Mouse (Mus musculus): ENCODE results near the gene Adsl.

Adsl gene

GRCm38 (mm10) chr15:80941468-80942040 is 6.7 kb upstream of the Adsl start:
- DNase-seq, result no peak

GRCm38 (mm10) chr15:80945851-80946250 is 2.4 kb upstream of the Adsl start:
- DNase-seq, result no peak

DNA sequence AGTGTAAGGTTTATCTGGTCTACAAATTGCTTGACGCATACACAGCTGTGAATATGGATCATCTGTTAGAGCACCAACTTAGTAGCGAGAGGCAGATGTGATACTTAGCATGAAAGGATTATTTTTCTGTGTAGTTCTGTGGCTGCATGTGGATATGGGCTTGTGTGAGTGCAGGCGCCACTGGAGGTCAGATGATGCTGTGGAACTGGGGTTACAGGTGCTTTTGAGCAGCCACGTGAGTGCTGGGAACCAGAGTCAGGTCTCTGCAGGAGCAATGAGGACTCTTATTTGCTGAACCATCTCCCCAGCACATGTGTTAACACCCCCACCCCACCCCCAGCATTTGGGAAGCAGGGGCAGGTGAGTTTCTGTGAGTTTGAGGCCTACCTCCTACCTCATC is 1.1 kb downstream of the Adsl start:
- DNase-seq, result no peak

DNA sequence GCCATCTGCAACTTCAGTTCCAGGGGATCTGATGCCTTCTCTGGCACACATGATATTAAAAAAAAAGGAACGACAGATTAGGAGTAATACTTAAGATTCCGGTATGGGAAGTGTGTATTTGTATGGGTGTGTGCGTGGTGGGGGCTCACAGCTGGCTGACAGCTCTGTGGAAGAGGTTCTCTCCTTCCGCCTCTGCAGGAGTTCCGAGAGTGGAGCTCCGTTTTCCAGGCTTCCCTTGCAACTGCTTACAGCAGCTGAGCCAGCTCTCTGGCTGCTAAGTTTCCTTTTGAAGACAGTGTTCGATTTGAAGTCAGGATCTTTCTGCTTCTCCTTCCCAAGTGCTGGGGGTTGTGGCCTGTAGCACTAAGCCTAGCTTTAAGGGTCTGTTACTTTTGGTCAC is 1.8 kb downstream of the Adsl start:
- DNase-seq, result no peak

- no peak for DNase-seq
These were observed 5.7 kb downstream of the Adsl start for GRCm38 (mm10) chr15:80953971-80954370.

DNA sequence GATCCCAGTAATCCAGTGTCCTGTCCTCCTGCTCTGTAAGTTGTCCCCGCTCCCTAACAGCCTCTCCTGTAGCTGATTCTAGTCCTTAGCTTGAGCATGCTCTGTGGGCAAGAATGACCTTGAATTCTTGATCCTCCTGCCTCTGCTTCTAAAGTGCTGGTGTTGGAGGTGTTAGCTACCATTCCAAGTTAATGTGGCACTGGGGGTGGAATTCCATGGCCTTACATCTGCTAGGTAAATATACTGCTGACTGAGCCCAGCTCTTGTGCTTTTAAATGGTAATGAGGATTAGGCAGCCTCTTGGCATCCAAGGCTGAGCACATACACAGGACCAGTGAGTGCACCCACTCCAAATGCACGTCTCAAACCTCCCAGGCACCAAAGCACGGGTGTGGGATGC is 6.6 kb downstream of the Adsl start:
- no peak for DNase-seq

DNA sequence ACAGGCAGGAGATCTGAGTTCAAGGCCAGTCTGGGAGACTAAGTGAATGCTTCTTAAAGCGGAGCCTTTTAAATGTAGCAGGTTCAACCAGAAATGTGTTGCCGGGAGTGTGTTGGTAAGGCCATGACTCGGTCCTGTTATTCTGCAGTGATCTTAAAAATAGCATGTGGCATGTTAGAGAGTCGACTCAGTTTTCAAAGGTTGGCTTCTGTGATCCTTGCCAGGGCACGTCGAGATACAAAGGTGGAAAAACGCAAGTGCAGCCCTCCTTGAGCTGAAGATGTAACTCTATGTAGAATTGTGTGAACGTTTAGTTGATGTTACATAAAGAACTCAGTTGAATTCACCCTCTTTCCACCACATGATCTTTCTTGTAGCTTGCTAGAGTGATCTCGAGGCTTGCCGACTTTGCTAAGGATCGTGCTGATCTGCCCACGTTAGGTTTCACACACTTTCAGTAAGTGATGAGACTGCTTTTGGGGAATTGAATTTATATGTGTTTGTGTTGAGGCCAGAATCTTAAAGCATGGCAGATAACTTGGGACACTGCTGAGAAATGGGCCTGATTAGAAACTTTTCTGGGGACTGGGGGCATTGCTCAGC is 7.6 kb downstream of the Adsl start:
- no peak for DNase-seq

- DNase-seq, result no peak
These were observed 21.1 kb downstream of the Adsl start for GRCm38 (mm10) chr15:80969371-80969770.

GRCm38 (mm10) chr15:80974311-80974710 is 26.0 kb downstream of the Adsl start:
- DNase-seq, result no peak

- DNase-seq, result no peak
These were observed 27.4 kb downstream of the Adsl start for GRCm38 (mm10) chr15:80975666-80976065.

DNA sequence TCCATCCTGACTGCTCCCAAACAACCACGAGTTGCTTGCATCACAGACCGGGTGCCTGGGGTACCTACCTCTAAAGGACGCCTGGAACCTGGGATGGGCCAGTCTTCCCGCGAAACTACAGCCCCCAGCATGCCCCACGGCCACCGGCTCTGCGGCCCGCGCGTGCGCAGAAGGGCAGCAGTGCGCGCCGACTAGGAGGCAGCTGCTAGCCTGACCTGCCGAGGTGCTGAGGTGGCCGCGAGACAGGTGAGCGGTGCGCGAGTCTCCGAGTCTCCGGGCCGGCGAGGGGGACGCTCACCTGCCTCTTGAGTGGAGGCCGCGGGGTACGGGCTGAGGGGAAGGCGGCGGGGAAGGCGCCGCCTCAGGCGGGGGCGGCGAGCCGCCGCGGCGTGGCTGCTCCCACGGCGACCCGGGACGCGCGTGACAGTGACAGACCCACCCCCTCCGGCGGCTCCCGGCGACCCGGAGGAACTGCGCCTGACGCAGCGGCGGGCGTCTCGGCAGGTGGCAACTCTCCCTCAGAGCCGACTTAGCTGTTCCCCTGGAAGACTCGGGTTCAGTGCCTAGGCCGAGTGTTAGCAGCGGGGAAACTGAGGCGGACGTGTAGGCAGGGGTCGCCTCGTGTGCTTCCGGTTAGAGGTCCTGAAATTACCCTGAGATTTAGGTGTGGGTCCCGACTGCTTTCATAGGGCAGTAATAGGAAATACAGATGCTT is 29.5 kb downstream of the Adsl start, which contains the start of gene Sgsm3:
Gene Sgsm3, plus strand, starts transcription at position 146 of the 715 bp plus-strand sequence.
- peak; percentile 88 for DNase-seq

GRCm38 (mm10) chr15:80979611-80980010 is 31.3 kb downstream of the Adsl start:
- no peak for DNase-seq

DNA sequence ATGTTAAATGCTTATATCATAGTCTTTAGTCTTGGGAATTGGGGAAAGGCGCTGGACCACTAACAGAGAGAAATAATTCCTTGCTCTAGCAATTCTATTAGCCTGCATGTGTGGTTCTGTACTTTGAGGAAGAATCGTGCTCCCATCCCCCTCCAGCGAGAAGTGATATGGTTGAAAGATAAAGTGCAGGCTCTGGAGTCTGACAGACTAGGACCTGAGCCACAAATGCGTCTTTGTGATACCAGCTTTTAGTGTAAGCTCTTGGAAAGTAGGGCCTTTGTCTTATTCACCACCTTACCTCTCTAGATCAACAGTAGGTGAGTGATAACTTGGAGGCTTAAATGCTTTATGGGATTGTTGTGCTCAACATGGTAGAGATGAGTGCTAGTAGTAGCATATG is 32.9 kb downstream of the Adsl start:
- no peak for DNase-seq

DNA sequence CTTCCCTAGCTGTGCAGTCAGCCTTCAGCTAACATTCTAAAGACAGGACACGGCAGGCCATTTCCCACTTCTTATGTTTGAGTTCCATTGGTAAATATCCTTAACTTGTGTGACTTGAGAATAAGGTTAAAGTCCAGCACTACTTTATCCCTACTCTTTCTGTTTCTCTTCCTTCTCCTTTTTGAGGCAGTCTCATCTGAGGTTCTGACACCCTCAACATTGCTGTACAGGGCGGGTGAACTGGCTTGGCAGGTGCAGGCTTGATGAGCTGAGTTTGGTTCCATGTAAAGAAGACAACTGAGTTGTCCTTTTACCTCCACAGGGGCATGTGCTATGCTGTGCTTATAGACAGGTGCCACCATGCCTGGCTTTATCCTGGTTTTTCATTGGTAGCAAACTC is 35.0 kb downstream of the Adsl start:
- DNase-seq, result no peak

GRCm38 (mm10) chr15:80988331-80988730 is 40.0 kb downstream of the Adsl start:
- DNase-seq, result no peak

DNA sequence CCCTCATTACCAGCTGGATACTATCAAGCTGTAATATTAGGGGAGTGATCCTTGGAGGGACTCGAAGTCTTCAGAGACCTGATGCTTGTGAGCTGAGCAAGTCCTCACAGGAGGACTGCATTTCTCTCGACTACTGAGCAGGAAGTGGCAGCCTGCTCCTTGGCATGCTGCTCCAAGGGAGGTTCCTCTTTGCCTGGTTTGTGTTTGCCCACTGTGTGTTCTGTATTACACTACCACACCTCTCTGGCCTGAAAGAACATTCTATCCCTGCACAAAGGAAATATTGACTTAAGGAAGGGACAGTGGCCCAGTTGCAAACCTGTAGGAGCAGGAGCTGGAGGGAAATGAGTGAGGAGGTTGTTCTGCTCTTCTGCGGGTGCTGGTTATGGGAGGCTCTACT is 41.4 kb downstream of the Adsl start:
- no peak for DNase-seq

GRCm38 (mm10) chr15:80994959-80995358 is 46.7 kb downstream of the Adsl start:
- DNase-seq, result no peak

DNA sequence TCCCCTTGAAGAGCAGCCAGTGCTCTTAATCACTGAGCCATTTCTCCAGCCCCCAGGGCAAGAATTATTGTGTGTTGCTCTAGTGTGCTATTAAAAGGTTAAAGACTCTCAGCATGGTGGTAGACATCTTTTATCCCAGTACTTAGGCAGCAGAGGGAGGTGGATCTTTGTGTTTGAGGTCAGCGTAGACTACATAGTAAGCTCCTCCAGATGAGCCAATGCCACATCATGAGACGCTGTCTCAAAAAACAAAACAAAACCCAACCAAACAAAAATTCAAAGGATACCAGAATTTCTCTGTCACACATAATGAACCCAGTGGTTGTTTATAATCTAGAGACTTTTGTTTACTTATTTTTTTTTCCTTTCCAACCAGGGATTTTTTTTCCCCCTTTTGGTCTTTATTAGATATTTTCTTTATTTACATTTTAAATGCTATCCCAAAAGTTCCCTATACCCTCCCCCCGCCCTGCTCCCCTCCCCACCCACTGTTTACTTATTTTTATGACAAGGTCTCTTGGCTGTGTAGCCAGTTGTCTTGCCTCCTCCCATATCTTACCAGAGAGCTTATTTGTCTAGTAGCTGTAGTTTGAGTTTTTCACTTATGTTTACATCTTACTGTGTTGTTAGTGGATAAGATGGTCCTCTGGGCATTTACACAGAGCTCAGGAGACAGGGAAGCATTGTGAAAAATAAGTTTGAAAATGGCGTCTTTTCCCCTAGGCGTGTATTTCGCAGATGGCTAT is 48.0 kb downstream of the Adsl start:
- DNase-seq, result no peak

GRCm38 (mm10) chr15:80997077-80997476 is 48.8 kb downstream of the Adsl start:
- DNase-seq, result no peak

DNA sequence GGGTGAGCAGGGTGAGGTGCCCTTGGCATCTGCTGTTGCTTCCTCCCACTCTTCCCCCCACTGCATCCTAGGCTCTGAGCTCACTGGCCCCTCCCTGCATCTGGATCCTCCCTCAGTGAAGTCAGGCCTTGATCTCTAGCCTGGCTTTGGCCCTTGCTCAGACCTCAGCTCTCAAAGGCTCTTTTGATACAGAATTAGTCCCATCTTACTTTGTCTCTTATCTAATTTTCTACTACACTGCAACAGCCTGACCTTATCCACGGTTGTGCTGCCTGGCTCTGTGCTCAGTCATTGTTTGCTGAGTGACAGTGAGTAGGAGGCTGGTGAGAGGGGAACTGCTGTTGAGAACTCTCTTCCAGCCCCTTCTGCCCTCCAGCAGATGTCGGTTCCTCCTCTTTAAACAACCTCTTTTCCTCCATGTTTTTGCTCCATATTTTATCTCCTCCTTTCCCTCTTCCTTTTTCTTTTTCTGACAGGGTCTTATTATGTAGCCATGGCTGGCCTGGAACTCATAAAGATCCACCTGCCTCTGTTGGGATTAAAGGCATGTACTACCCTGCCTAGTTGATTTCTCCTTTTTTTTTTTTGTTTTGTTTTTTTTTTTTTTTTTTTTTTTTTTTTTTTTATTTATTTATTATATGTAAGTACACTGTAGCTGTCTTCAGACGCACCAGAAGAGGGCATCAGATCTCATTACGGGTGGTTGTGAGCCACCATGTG is 52.3 kb downstream of the Adsl start:
- no peak for DNase-seq

DNA sequence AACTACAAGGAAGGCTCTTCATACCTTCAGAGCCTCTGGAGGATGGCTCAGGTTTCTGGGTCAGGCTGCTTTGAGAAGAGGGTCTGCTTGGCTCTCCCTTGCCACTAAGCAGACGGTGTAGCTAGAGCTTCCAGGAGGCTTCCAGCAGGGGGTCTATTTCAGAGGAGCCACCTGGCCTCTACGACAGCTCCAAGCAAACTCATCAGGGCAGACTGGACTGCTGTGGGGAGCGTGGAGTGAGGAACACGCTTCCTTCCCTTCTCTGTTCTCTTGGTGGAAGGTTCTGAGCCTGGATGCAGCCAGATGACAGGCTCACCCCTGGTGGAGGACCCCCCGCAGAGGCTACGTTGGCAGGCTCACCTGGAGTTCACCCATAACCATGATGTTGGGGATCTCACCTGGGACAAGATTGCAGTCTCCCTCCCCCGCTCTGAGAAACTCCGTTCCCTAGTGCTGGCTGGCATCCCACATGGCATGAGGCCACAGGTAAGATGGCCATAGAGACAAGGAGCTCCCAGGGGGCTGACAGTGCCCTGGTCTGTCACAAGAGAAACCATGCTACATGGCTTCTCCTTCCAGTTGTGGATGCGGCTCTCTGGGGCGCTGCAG is 57.9 kb downstream of the Adsl start:
- DNase-seq, result peak; percentile 50

DNA sequence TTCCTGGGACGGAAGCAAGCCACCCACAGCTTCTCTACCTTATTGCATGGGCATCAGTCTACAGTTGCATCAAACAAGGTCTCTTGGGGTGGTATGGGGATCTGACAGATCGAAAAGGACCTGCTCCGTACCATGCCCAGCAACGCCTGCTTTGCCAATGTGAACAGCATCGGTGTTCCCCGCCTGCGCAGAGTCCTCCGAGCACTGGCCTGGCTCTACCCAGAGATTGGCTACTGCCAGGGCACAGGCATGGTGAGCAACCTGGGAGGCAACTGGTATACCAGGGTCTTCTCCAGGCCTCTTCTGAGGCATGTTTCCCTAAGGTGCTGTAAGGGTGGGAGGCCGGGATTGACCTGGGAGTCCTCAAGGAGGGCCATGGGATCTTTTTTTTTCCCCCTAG is 59.0 kb downstream of the Adsl start:
- DNase-seq, result no peak

GRCm38 (mm10) chr15:81007905-81008304 is 59.6 kb downstream of the Adsl start:
- DNase-seq, result no peak

Measured in cerebellum, adult 8-10 months (tissue).